Mouse (Mus musculus) kidney, adult 2 months (tissue): ENCODE measurements at regions not wholly inside any gene's neighbourhood (a gene's known extent, or its start where the extent isn't known, plus 50 kb on each side); places are given as distances from the start of the nearest gene placed in this dataset.

Experiments used
- CTCF ChIP-seq: fragments of 200-500 bp; conservative IDR thresholded peaks from 2 replicates; pipeline ENCODE4 v1.5.1; 2011; ENCODE audit warnings: low read depth, mild to moderate bottlenecking, control low read depth, low read length, moderate library complexity, mixed read lengths; ENCODE audit not compliant: insufficient read depth, insufficient read length
- POLR2A ChIP-seq: fragments of 200-500 bp; IDR thresholded peaks from one replicate; pipeline ENCODE4 v1.6.1; 2011; ENCODE audit warnings: low read depth, low read length, control low read depth

DNA sequence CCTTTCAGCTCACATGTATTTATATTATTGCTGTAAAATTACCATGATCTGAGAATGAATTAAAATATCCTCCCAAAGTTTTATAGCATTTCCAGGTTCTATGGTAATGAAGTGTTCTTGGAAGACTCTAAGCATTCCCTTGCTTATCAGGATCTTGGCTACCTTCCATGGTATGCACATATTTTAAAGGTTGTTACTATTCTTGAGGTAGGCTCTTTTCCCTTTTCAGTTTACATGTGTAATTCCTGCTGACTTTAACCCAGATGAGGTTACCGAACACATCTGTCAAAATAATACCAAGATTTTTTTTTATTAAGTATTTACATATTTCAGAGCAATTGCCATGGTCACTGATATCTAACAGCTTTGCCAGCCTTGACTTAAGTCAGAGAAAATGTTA lies 162.2 kb downstream of the Dmac1 start:
- no peak for TF ChIP-seq CTCF
- TF ChIP-seq POLR2A, result no peak
